Mouse (Mus musculus): ENCODE data around the gene Gm14325. TPM values are rescaled to one million over a fixed set of nuclear protein-coding genes. Genes with fewer than 3 reads are reported as not detected.
"Not testable (repeated sequence)": the region's sequence is repeated elsewhere in the genome, so short reads cannot be mapped to it uniquely, and the experiment has no call there.

Gene Gm14325
- total RNA-seq (2022) = 100 to 1,000 TPM; 108 to 151 (median 122) TPM

DNA sequence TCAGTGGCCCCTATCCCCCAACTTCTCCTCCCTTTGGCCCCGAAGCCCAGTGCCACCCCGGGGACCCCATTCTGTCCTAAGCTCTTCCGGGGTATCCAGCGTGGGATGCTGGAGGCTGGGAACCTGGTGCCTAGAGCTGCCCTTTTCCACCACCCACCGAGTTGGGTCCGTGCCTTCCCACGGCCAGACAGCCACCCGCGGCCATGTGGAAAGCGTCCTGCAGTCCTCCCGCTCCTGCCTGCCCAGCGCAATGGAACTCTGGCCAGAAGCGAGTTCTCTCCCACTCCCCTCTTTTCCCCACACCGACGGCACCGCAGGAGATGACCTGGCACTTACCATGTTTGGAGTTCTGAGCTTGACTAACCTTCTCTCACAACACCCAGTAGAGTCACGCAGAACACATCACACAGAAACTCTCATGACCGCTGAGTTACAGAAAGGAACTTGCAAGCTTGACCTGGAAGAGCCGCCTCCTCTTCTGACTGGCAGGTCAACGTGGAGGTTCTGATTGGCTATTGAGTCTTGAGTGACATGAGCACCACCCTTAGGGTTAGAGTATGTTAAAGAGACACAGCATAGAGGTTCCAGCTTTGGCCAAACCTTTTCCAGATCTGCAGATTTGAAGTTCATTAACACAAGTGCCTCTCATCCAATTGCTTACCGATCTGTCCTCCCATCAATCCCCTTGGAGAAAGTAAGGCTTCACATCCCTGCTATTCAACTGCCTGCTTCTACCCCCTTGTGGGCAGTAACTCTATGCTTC is at the start of gene Gm14325:
Gm14325 (minus strand) TSS at position 436 of the 763 bp plus-strand sequence.
- peak; percentile 49 to 72 for DNase-seq (ENCODE audit: low spot score in 2 of 2)

DNA sequence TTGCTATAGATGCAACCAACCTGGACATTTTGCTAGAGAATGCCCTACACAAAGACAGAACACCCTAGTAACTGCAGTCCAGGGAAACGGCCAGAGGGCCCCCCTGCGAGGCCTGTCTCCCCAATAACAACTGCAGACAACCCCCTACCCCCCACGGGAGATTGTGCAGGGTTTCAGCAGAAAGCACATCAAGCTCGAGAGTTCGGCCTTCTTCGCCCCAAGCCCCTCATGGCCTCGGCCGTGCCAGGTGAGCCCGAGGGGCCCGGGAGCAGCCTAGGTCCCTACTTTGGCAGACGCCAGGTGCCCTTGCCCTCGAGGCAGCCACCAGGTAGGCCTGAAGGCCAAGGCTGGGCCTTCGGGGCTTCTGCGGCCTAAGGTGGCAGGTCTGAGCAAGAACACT is 47.6 kb upstream of the Gm14325 start:
- DNase-seq (ENCODE audit: low spot score in 2 of 2) = not testable (repeated sequence)

- DNase-seq (ENCODE audit: low spot score in 2 of 2) = not testable (repeated sequence)
Observed at GRCm38 (mm10) chr2:177862254-177862653, 22.1 kb upstream of the Gm14325 start.

DNA sequence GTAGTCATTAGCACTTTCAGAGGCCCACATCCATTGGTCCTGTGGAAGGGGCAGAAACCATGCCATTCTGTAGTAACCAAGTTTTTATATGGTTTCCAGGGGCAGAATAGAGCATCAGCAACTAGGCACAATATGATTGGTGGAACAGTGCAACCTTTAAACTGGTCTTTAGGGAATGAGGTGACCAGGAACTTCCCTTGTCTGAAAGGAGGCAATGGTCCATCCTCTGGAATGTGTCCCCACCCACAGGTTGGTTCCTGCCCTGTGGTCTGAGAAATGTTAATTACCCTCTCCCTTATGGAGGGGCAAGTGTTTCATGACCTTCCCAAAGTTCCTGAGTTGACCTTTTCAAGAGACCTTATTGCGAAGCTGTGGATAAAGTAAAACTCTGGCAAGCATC is 3.5 kb upstream of the Gm14325 start:
- DNase-seq (ENCODE audit: low spot score in 2 of 2) = not testable (repeated sequence)

DNA sequence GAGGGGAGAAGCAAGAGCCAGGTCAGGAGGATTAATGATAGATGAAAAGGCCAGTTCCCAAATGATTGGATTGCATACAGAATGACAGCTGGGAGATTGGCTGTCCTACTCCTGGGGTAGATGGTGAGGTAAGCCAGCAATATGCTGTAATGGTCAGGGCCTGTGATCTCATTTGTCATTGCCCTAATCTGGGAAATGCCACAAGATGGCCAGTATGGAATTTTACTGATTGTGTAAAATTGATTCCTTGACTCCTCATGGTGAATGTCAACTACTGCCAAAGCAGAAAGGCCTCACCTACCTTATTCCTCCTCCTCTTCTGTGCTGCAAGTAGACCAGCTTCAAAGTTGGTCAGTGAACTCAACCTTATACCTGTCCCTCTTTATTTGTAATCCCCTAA is 3.4 kb downstream of the Gm14325 start:
- DNase-seq (ENCODE audit: low spot score in 2 of 2) = not testable (repeated sequence)

- not testable (repeated sequence) for DNase-seq (ENCODE audit: low spot score in 2 of 2)
Observed at GRCm38 (mm10) chr2:177835733-177836536, 4.2 kb downstream of the Gm14325 start.

- not testable (repeated sequence) for DNase-seq (ENCODE audit: low spot score in 2 of 2)
Observed at GRCm38 (mm10) chr2:177821952-177822351, 18.2 kb downstream of the Gm14325 start.

- DNase-seq (ENCODE audit: low spot score in 2 of 2) = not testable (repeated sequence)
Observed at GRCm38 (mm10) chr2:177806170-177806569, 34.0 kb downstream of the Gm14325 start.

DNA sequence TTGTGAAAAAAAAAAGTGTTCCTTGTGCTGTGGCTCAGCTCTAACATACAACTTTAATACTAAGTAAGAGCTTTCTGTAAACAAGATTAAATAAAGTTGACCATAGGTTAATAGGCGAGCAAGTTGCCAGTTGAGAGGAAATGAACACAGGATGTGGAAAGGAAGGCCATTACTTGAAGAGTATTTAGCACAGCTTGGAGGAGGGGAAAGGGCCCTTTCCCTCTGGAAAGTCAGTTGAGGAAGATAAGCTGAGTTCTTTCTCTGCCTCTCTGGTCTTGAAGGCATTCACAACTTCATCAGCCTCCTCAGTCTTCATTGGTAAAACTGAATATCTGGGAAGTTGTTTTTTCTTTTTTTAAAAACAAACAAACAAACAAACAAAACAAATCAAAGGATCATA is 52.8 kb downstream of the Gm14325 start:
- DNase-seq (ENCODE audit: low spot score in 2 of 2) = not testable (repeated sequence)

Other genes with a start within 250 kb of the Gm14325 start
- gene Gm14322, start 81.0 kb downstream of the Gm14325 start, total RNA-seq (2022) = 10 to 100 TPM; 20.4 to 35.5 (median 31.3) TPM
- 1 to 10 TPM; 2.5 to 5.5 (median 4.8) TPM for gene Gm14327, start 56.8 kb upstream of the Gm14325 start, total RNA-seq (2022)
- gene Zfp972, start 85.3 kb upstream of the Gm14325 start, total RNA-seq (2022) = under 1 TPM in 3 of 4 experiments, not detected in 1; 0.76 to 0.94 (median 0.82) TPM
- 10 to 100 TPM; 36.0 to 51.9 (median 39.5) TPM for gene Gm14326, start 117.0 kb upstream of the Gm14325 start, total RNA-seq (2022)
- gene Zfp971, start 182.9 kb upstream of the Gm14325 start, total RNA-seq (2022) = 10 to 100 TPM; 26.2 to 38.7 (median 34.9) TPM
- gene Zfp931, start 238.1 kb upstream of the Gm14325 start, total RNA-seq (2022) = 10 to 100 TPM in 3 of 4 experiments, 1 to 10 TPM in 1; 8.4 to 13.0 (median 11.8) TPM

Measured in gastrocnemius, adult 8-10 months (tissue).